Mouse (Mus musculus): ENCODE data around the gene Klhl23. TPM values are rescaled to one million over a fixed set of nuclear protein-coding genes. Genes with fewer than 3 reads are reported as not detected.
A peak's percentile ranks its signal among the peaks of the same experiment; 100 is the strongest.
"Not testable (repeated sequence)": the region's sequence is repeated elsewhere in the genome, so short reads cannot be mapped to it uniquely, and the experiment has no call there.

Klhl23 gene
- polyA plus RNA-seq, 1 experiment from 2014 or later = 31.5 TPM

GRCm38 (mm10) chr2:69803756-69804155 is 18.0 kb upstream of the Klhl23 start:
- ATAC-seq (ENCODE audit: low FRiP score, low TSS enrichment) = no peak
- H3K27ac ChIP-seq (ENCODE audit: low read length) = no peak overlapping the region
- H3K9me3 ChIP-seq (ENCODE audit: low read length) = no peaks in the 10 kb centered on the region
- no peaks in the 10 kb centered on the region for H3K27me3 ChIP-seq (ENCODE audit: insufficient read depth, low read length)
- no peak overlapping the region for H3K9ac ChIP-seq (replicated peaks; ENCODE audit: low read length)
- no peak overlapping the region for H3K4me3 ChIP-seq (ENCODE audit: low read length)
- no peak overlapping the region for H3K4me2 ChIP-seq (replicated peaks; ENCODE audit: low read depth, low read length)
- H3K4me1 ChIP-seq (ENCODE audit: insufficient read depth, low read length) = no peaks in the 10 kb centered on the region
- H3K36me3 ChIP-seq (ENCODE audit: insufficient read depth, low read length) = no peaks in the 10 kb centered on the region
- 78% methylated on average over 8 of the region's 8 CpGs for WGBS

- H3K9me3 ChIP-seq (ENCODE audit: low read length); H3K36me3 ChIP-seq (ENCODE audit: insufficient read depth, low read length); H3K9ac ChIP-seq (replicated peaks; ENCODE audit: low read length); H3K27ac ChIP-seq (ENCODE audit: low read length); ATAC-seq (ENCODE audit: low FRiP score, low TSS enrichment); H3K4me2 ChIP-seq (replicated peaks; ENCODE audit: low read depth, low read length); H3K4me1 ChIP-seq (ENCODE audit: insufficient read depth, low read length); H3K4me3 ChIP-seq (ENCODE audit: low read length); H3K27me3 ChIP-seq (ENCODE audit: insufficient read depth, low read length): not testable (repeated sequence)
- 89% methylated on average over 8 of the region's 9 CpGs for WGBS
These were observed 17.1 kb upstream of the Klhl23 start for GRCm38 (mm10) chr2:69804663-69805062.

DNA sequence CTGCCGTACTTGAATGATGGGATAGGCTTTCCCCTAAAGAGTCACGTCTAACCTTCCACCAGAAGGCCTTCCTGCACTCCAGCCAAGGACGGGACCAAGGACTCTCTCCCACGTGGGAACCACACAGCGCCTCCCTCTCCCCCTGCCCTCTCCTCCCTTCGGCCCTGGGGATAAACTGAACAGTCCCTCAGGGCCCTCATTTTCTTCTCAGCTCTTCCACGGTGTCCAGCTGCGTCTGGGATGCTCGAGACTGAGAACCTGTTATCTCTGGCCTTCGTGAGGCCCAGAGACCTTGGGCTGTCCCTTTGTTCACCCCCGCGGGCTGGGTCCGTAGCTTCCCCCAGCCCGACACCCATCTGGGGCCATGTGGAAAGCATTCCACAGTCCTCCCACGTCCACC is 11.6 kb upstream of the Klhl23 start:
- Histone ChIP-seq H3K27ac (ENCODE audit: low read length) (no peak overlapping the region), H3K9me3 (ENCODE audit: low read length) (no peaks in the 10 kb centered on the region), H3K4me2 (replicated peaks; ENCODE audit: low read depth, low read length) (no peak overlapping the region), H3K9ac (replicated peaks; ENCODE audit: low read length) (no peak overlapping the region), H3K4me1 (ENCODE audit: insufficient read depth, low read length) (no peaks in the 10 kb centered on the region), H3K27me3 (ENCODE audit: insufficient read depth, low read length) (no peaks in the 10 kb centered on the region), H3K36me3 (ENCODE audit: insufficient read depth, low read length) (no peaks in the 10 kb centered on the region), H3K4me3 (ENCODE audit: low read length) (no peak overlapping the region)
- 61% methylated on average over 15 of the region's 15 CpGs for WGBS
- no peak for ATAC-seq (ENCODE audit: low FRiP score, low TSS enrichment)

GRCm38 (mm10) chr2:69811349-69811748 is 10.4 kb upstream of the Klhl23 start:
- not testable (repeated sequence) for H3K4me3 ChIP-seq (ENCODE audit: low read length); H3K27me3 ChIP-seq (ENCODE audit: insufficient read depth, low read length); H3K4me2 ChIP-seq (replicated peaks; ENCODE audit: low read depth, low read length); ATAC-seq (ENCODE audit: low FRiP score, low TSS enrichment); H3K9ac ChIP-seq (replicated peaks; ENCODE audit: low read length); H3K36me3 ChIP-seq (ENCODE audit: insufficient read depth, low read length); H3K9me3 ChIP-seq (ENCODE audit: low read length); H3K4me1 ChIP-seq (ENCODE audit: insufficient read depth, low read length); H3K27ac ChIP-seq (ENCODE audit: low read length)
- 49% methylated on average over 7 of the region's 7 CpGs for WGBS

GRCm38 (mm10) chr2:69816575-69816974 is 5.2 kb upstream of the Klhl23 start:
- H3K27me3 ChIP-seq (ENCODE audit: insufficient read depth, low read length) = no peaks in the 10 kb centered on the region
- no peaks in the 10 kb centered on the region for H3K9me3 ChIP-seq (ENCODE audit: low read length)
- H3K4me2 ChIP-seq (replicated peaks; ENCODE audit: low read depth, low read length) = no peak overlapping the region
- no peak overlapping the region for H3K27ac ChIP-seq (ENCODE audit: low read length)
- H3K9ac ChIP-seq (replicated peaks; ENCODE audit: low read length) = no peak overlapping the region
- peaks cover 2% of the 10 kb centered on the region; the same call in 1 of the 2 replicates for H3K4me1 ChIP-seq (ENCODE audit: insufficient read depth, low read length)
- 67% methylated on average over 5 of the region's 5 CpGs for WGBS
- H3K4me3 ChIP-seq (ENCODE audit: low read length) = no peak overlapping the region
- H3K36me3 ChIP-seq (ENCODE audit: insufficient read depth, low read length) = no peaks in the 10 kb centered on the region
- ATAC-seq (ENCODE audit: low FRiP score, low TSS enrichment) = no peak

- WGBS = 75% methylated on average over 9 of the region's 9 CpGs
- no peak for ATAC-seq (ENCODE audit: low FRiP score, low TSS enrichment)
These were observed 3.2 kb upstream of the Klhl23 start for GRCm38 (mm10) chr2:69818350-69819085.

DNA sequence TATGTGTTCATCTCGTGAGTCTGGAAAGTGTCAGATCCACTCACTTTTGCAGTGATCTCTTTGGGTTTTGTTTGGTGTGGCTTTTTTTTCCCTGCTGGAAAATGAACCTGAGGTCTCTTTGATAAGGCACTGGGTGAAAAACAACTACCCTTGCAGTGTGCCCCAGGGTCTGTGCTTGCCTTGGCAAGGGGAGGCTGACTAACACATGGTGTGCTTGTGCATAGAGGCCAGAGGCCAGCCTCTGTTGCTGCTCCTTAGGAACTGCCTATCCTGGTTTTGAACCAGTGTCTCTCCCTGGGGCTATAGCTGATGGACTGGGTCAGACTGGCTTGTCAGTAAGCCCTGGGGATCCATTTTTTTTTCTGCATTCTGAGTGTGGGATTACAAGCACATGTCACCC is 1.5 kb upstream of the Klhl23 start:
- no peaks in the 10 kb centered on the region for H3K9me3 ChIP-seq (ENCODE audit: low read length)
- peaks cover 4% of the 10 kb centered on the region; the same call in 1 of the 2 replicates for H3K36me3 ChIP-seq (ENCODE audit: insufficient read depth, low read length)
- H3K4me1 ChIP-seq (ENCODE audit: insufficient read depth, low read length) = peaks cover 16% of the 10 kb centered on the region; the same call in 1 of the 2 replicates
- H3K27ac ChIP-seq (ENCODE audit: low read length) = no peak overlapping the region
- ATAC-seq (ENCODE audit: low FRiP score, low TSS enrichment) = no peak
- H3K4me2 ChIP-seq (replicated peaks; ENCODE audit: low read depth, low read length) = no peak overlapping the region
- whole genome bisulfite sequencing = 61% methylated on average over 1 of the region's 1 CpGs
- H3K9ac ChIP-seq (replicated peaks; ENCODE audit: low read length) = no peak overlapping the region
- H3K27me3 ChIP-seq (ENCODE audit: insufficient read depth, low read length) = no peaks in the 10 kb centered on the region
- no peak overlapping the region for H3K4me3 ChIP-seq (ENCODE audit: low read length)

More at GRCm38 (mm10) chr2:69818350-69819085, 3.2 kb upstream of the Klhl23 start:
- H3K9me3 ChIP-seq (ENCODE audit: low read length) = no peaks in the 10 kb centered on the region
- no peak overlapping the region for H3K27ac ChIP-seq (ENCODE audit: low read length)
- H3K27me3 ChIP-seq (ENCODE audit: insufficient read depth, low read length) = no peaks in the 10 kb centered on the region
- H3K4me2 ChIP-seq (replicated peaks; ENCODE audit: low read depth, low read length) = no peak overlapping the region
- no peak overlapping the region for H3K4me3 ChIP-seq (ENCODE audit: low read length)
- no peaks in the 10 kb centered on the region for H3K36me3 ChIP-seq (ENCODE audit: insufficient read depth, low read length)
- peaks cover 7% of the 10 kb centered on the region; the same call in 1 of the 2 replicates for H3K4me1 ChIP-seq (ENCODE audit: insufficient read depth, low read length)
- no peak overlapping the region for H3K9ac ChIP-seq (replicated peaks; ENCODE audit: low read length)

- Histone ChIP-seq H3K9ac (replicated peaks; ENCODE audit: low read length) (peak overlapping the region; percentile 95), H3K4me3 (ENCODE audit: low read length) (peak overlapping the region; percentile 84), H3K4me2 (replicated peaks; ENCODE audit: low read depth, low read length) (peak overlapping the region; percentile 84), H3K9me3 (ENCODE audit: low read length) (no peaks in the 10 kb centered on the region), H3K36me3 (ENCODE audit: insufficient read depth, low read length) (peaks cover 7% of the 10 kb centered on the region; the same call in 1 of the 2 replicates), H3K27ac (ENCODE audit: low read length) (peak overlapping the region; percentile 95), H3K27me3 (ENCODE audit: insufficient read depth, low read length) (no peaks in the 10 kb centered on the region), H3K4me1 (ENCODE audit: insufficient read depth, low read length) (peaks cover 22% of the 10 kb centered on the region; the same call in 1 of the 2 replicates)
- peak; percentile 83 for ATAC-seq (ENCODE audit: low FRiP score, low TSS enrichment)
- WGBS = under 1% methylated on average over 61 of the region's 80 CpGs
These were observed 801 bp downstream of the Klhl23 start for GRCm38 (mm10) chr2:69822361-69823128.

DNA sequence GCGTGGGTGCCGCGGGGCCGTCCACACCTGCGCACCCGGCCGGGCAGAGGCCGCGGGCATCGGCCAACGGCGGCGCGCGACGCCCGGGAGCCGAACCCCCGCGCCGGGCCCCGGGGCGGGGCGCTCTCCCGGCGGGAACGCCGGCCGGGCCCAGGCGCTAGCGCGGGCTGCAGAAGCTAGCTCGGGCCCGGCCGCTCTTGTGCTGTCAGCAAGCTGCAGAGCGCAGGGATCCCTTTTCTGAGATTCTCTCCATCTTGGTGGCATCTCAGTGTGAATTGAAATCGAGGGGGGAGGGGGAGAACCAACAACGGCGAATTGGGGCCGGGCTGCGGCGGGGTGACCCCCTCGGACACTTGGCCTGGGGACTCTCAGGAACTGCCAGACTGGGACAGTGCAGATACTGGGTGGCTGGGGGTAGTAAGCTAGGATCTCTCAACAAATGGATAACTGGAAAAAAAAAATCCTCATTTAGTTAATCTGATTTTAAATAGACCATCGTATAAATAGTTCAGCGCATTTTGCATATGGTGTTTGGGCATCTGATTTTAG is 1.5 kb downstream of the Klhl23 start:
- peak overlapping the region; percentile 84 for H3K4me3 ChIP-seq (ENCODE audit: low read length)
- WGBS = 3% methylated on average over 39 of the region's 45 CpGs
- H3K4me2 ChIP-seq (replicated peaks; ENCODE audit: low read depth, low read length) = peak overlapping the region; percentile 84
- peak; percentile 85 for ATAC-seq (ENCODE audit: low FRiP score, low TSS enrichment)
- H3K27me3 ChIP-seq (ENCODE audit: insufficient read depth, low read length) = no peaks in the 10 kb centered on the region
- peaks cover 22% of the 10 kb centered on the region; the same call in 1 of the 2 replicates for H3K4me1 ChIP-seq (ENCODE audit: insufficient read depth, low read length)
- no peaks in the 10 kb centered on the region for H3K9me3 ChIP-seq (ENCODE audit: low read length)
- H3K36me3 ChIP-seq (ENCODE audit: insufficient read depth, low read length) = peaks cover 7% of the 10 kb centered on the region; the same call in 1 of the 2 replicates
- H3K9ac ChIP-seq (replicated peaks; ENCODE audit: low read length) = peak overlapping the region; percentile 95
- peak overlapping the region; percentile 95 for H3K27ac ChIP-seq (ENCODE audit: low read length)

Measured in kidney, embryonic 16.5 days (tissue).